Mouse (Mus musculus) liver, embryonic 11.5 days (tissue): ENCODE measurements at regions not wholly inside any gene's neighbourhood (a gene's known extent, or its start where the extent isn't known, plus 50 kb on each side); places are given as distances from the start of the nearest gene placed in this dataset.

Source experiments
- ATAC-seq: fragments of 200-750 bp; cut with Nextera tagmentation; replicated peaks from 2 replicates; pipeline ENCODE4 v1.8.0; 2017; ENCODE audit warnings: moderate number of reproducible peaks, mild to moderate bottlenecking, moderate TSS enrichment, moderate library complexity; ENCODE audit not compliant: low FRiP score
- DNase-seq: peaks from one replicate; pipeline ENCODE4 v3.0.0-alpha.2; 2017; ENCODE audit warnings: low spot score
- H3K27ac ChIP-seq: fragments of 300-500 bp; sonication (generic); 2 replicates; pipeline ENCODE4 v1.5.1; 2014; ENCODE audit warnings: mild to moderate bottlenecking, low read depth, low read length, control low read depth
- H3K27me3 ChIP-seq: fragments of 300-500 bp; sonication (generic); replicated peaks from 2 replicates; pipeline ENCODE4 v1.6.1; 2014; ENCODE audit warnings: low read length, mixed read lengths; ENCODE audit not compliant: control insufficient read depth, insufficient read depth
- H3K36me3 ChIP-seq: fragments of 300-500 bp; sonication (generic); 2 replicates; pipeline ENCODE4 v1.6.1; 2014; ENCODE audit warnings: mild to moderate bottlenecking, low read length, moderate library complexity, mixed read lengths; ENCODE audit not compliant: control insufficient read depth, insufficient read depth
- H3K4me1 ChIP-seq: fragments of 300-500 bp; sonication (generic); replicated peaks from 2 replicates; pipeline ENCODE4 v1.6.1; 2014; ENCODE audit warnings: low read length, mixed read lengths; ENCODE audit not compliant: control insufficient read depth, insufficient read depth
- H3K4me2 ChIP-seq: fragments of 300-500 bp; sonication (generic); 2 replicates; pipeline ENCODE4 v1.6.1; 2014; ENCODE audit warnings: mild to moderate bottlenecking, control low read depth, moderate library complexity
- H3K4me3 ChIP-seq: fragments of 300-500 bp; sonication (generic); 2 replicates; pipeline ENCODE4 v1.5.1; 2014; ENCODE audit warnings: low read depth, low read length, control low read depth
- H3K9ac ChIP-seq: fragments of 300-500 bp; sonication (generic); 2 replicates; pipeline ENCODE4 v1.6.1; 2014; ENCODE audit warnings: low read depth, low read length, control low read depth
- H3K9me3 ChIP-seq: fragments of 300-500 bp; sonication (generic); 2 replicates; pipeline ENCODE4 v1.6.1; 2016; ENCODE audit warnings: low read length, inconsistent platforms, mixed read lengths; ENCODE audit not compliant: control insufficient read depth
- WGBS: fragments of 180-500 bp; shearing (Covaris S2); extraction: QIAGEN DNeasy Blood & Tissue Kit; methylation state at CpG from one replicate; pipeline ENCODE4 v1.1.7; 2014; 5-methylcytosine and 5-hydroxymethylcytosine counted together

DNA sequence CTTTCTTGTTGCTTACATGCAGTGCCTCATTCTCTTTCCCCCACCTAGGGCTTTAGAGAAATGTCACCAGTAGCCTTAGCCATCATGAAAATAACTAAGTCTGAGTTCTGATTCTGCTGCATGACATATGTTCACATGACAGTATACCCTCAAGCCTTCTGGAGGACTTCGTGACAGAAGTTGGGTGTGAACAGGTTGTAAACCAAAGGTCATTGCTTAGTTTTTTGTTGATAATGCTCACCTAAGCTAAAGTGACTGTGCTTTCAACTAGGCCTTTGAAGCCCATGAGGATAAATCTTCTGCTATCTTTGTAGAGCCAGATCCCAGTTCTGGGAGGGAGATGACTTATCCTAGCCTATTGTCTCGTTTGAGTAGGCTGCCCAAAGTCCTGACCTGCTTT is 118.1 kb upstream of the Mamld1 start:
- H3K9ac ChIP-seq = no peak overlapping the region
- H3K36me3 ChIP-seq = no peaks in the 10 kb centered on the region
- H3K27ac ChIP-seq = no peak overlapping the region
- DNase-seq (no peak), ATAC-seq (no peak)
- no peak overlapping the region for H3K4me2 ChIP-seq
- WGBS = 51% methylated on average over 2 of the region's 2 CpGs
- no peak overlapping the region for H3K4me3 ChIP-seq
- H3K27me3 ChIP-seq = no peaks in the 10 kb centered on the region
- no peaks in the 10 kb centered on the region for H3K4me1 ChIP-seq
- no peaks in the 10 kb centered on the region for H3K9me3 ChIP-seq

DNA sequence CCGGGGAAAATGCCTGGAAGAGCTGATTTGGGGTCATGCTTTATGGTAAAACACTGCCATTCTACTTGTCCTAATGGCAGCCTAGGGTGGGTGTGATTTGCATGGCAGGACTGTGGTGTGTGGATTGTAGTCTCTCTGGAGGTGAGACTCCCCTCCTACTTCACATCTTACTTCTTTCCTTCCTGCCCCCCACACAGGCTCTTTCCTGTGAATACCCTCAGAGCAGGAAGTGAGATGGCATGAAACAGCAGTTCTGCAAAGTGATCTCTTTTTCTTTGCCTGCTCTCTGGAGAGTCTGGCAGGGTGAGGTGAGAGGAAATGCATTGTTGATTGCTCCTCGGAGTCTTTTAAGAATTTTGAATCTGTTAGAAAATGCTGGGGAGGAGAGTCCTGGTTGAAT is 104.7 kb upstream of the Mamld1 start:
- Histone ChIP-seq H3K27me3 (0 out of 2 replicates have a peak, but pooled peaks cover 2% of the 10 kb centered on the region), H3K36me3 (no peaks in the 10 kb centered on the region), H3K27ac (no peak overlapping the region), H3K4me3 (no peak overlapping the region), H3K4me1 (no peaks in the 10 kb centered on the region), H3K9ac (no peak overlapping the region), H3K4me2 (no peak overlapping the region), H3K9me3 (no peaks in the 10 kb centered on the region)
- 53% methylated on average over 2 of the region's 2 CpGs for WGBS
- no peak for DNase-seq
- no peak for ATAC-seq

GRCm38 (mm10) chrX:70946052-70946451 is 104.0 kb upstream of the Mamld1 start:
- ATAC-seq (peak; percentile 53; the same call in 1 of the 2 replicates), DNase-seq (no peak)
- H3K4me3 ChIP-seq = no peak overlapping the region
- WGBS = 71% methylated on average over 8 of the region's 8 CpGs
- H3K9me3 ChIP-seq = no peaks in the 10 kb centered on the region
- 0 out of 2 replicates have a peak, but pooled peaks cover 2% of the 10 kb centered on the region for H3K27me3 ChIP-seq
- no peak overlapping the region for H3K27ac ChIP-seq
- no peak overlapping the region for H3K4me2 ChIP-seq
- H3K36me3 ChIP-seq = no peaks in the 10 kb centered on the region
- H3K4me1 ChIP-seq = no peaks in the 10 kb centered on the region
- H3K9ac ChIP-seq = no peak overlapping the region

GRCm38 (mm10) chrX:70949232-70949631 is 100.8 kb upstream of the Mamld1 start:
- H3K4me1 ChIP-seq = no peaks in the 10 kb centered on the region
- H3K4me2 ChIP-seq = no peak overlapping the region
- no peaks in the 10 kb centered on the region for H3K36me3 ChIP-seq
- no peak overlapping the region for H3K27ac ChIP-seq
- ATAC-seq (no peak), DNase-seq (no peak)
- no peak overlapping the region for H3K4me3 ChIP-seq
- H3K27me3 ChIP-seq = 0 out of 2 replicates have a peak, but pooled peaks cover 2% of the 10 kb centered on the region
- WGBS = 66% methylated on average over 3 of the region's 3 CpGs
- H3K9me3 ChIP-seq = no peaks in the 10 kb centered on the region
- H3K9ac ChIP-seq = no peak overlapping the region

DNA sequence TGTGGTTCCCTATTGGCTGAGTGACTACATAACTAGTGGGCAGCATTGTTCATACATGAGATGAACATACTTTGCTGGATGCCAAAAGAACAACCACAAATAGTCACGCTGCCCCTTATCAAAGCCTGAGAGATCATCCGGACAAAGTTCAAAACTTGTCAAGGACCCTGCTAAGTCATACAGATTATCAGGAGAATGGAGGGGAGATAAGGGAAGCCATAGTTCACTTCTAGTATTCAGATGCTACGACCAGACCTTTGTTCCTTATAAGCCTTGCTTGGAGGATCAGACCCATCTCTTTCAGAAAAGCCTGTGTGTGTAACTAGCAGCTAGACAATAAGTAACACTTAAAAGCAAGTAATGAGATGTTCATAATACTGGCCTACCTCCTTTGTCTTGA is 97.0 kb upstream of the Mamld1 start:
- H3K4me1 ChIP-seq = no peaks in the 10 kb centered on the region
- no peak overlapping the region for H3K9ac ChIP-seq
- no peak overlapping the region for H3K4me2 ChIP-seq
- ATAC-seq (no peak), DNase-seq (no peak)
- H3K36me3 ChIP-seq = no peaks in the 10 kb centered on the region
- H3K27ac ChIP-seq = no peak overlapping the region
- H3K4me3 ChIP-seq = no peak overlapping the region
- H3K9me3 ChIP-seq = no peaks in the 10 kb centered on the region
- 0 out of 2 replicates have a peak, but pooled peaks cover 2% of the 10 kb centered on the region for H3K27me3 ChIP-seq
- 70% methylated on average over 3 of the region's 3 CpGs for WGBS
